Mouse (Mus musculus) embryonic facial prominence, embryonic 12.5 days (tissue): ENCODE measurements around the gene Ywhah. TPM values are rescaled to one million over a fixed set of nuclear protein-coding genes. Genes with fewer than 3 reads are reported as not detected.

Source experiments
- polyA plus RNA-seq: library from polyadenylated mRNA; unstranded; fragments of >200 nt; fragmentation: Nextera tagmentation; extraction: Ambion mirVana; gene quantifications from 2 replicates; pipeline ENCODE4 v1.2.1, GENCODE M21; 2016

The Ywhah gene
- polyA plus RNA-seq, 1 experiment from 2014 or later = 397 TPM

Other genes with a start within 250 kb of the Ywhah start
- 62.0 and 68.3 TPM in 2 replicates for gene Pisd, start 233.2 kb upstream of the Ywhah start, polyA plus RNA-seq
- not detected in 2 replicates for gene Gm20671, start 191.7 kb upstream of the Ywhah start, polyA plus RNA-seq
- gene Prr14l, start 164.6 kb upstream of the Ywhah start, polyA plus RNA-seq = 14.1 and 16.2 TPM in 2 replicates
- gene Depdc5, start 155.1 kb upstream of the Ywhah start, polyA plus RNA-seq = 30.4 and 31.9 TPM in 2 replicates
- 0.06 TPM in 1 of 2 replicates, not detected in the other for gene Slc5a1, start 85.4 kb downstream of the Ywhah start, polyA plus RNA-seq
- gene Spon2, start 199.6 kb downstream of the Ywhah start, polyA plus RNA-seq = 5.9 and 6.8 TPM in 2 replicates